ENCODE assay signal across 10 mouse cellular contexts in genomic region chr6:129215886-129216637, GRCm38 (mm10). TPM values are rescaled to one million over a fixed set of nuclear protein-coding genes. Genes with fewer than 3 reads are reported as not detected.
DNase-seq lines count a peak whose midpoint lies in the region; ATAC-seq and TF ChIP-seq lines count a peak whose summit lies in the region.
"Had no signal": no experiment of that assay in that cellular context is flagged by ENCODE, and none has a peak within 500 bp of the region (broad histone marks: within the 10 kb centered on the region; RNA-seq: fewer than 3 reads in every experiment).

No protein-coding gene starts in this region.

- no peaks in the 10 kb centered on the region for H3K27me3 ChIP-seq in kidney, adult 2 months (replicated peaks; ENCODE audit: control insufficient read depth, insufficient read depth, low read length)
- H3K27me3 ChIP-seq: neural tube, embryonic 12.5 days had no signal

- no peaks in the 10 kb centered on the region for H3K36me3 ChIP-seq in kidney, adult 2 months (ENCODE audit: control insufficient read depth, insufficient read depth, low read length)
- H3K36me3 ChIP-seq: neural tube, embryonic 12.5 days had no signal

- DNase-seq in kidney, adult 2 months: peak; percentile 67
- DNase-seq in kidney, postnatal 14 days: no peak
- peak; percentile 53 for DNase-seq in CD4-positive, CD25-positive, alpha-beta regulatory T cell, adult 2 months (ENCODE audit: low read depth, low spot score)
- peak; percentile 83 for DNase-seq in lung, postnatal 36 days
- no peak for DNase-seq in neural tube, embryonic 10.5 days (ENCODE audit: extremely low spot score, low spot score)
- no peak for DNase-seq in left cerebral cortex, postnatal 36 days (ENCODE audit: low spot score in 2 of 2)
- DNase-seq: cerebellum, adult 9-10 months; forebrain, postnatal 0 days had no signal

- 59% methylated on average over 7 of the region's 7 CpGs for WGBS in kidney, adult 2 months

- peaks cover 23% of the 10 kb centered on the region for H3K4me1 ChIP-seq in kidney, adult 2 months (ENCODE audit: control insufficient read depth, insufficient read depth, low read length)
- H3K4me1 ChIP-seq: neural tube, embryonic 12.5 days had no signal

- intact Hi-C loops in left cerebral cortex, postnatal 36 days (cut with DNase I): no loop called here

- no peak overlapping the region for H3K4me3 ChIP-seq in kidney, adult 2 months (ENCODE audit: insufficient read depth, low read depth, low read length)
- H3K4me3 ChIP-seq: neural tube, embryonic 12.5 days had no signal

- TF ChIP-seq CTCF in kidney, adult 2 months (conservative IDR thresholded peaks at IDR 0.05; ENCODE audit: insufficient read depth, insufficient read length, low read depth, low read length): no peak

- ATAC-seq in common myeloid progenitor, adult 5-6 weeks (replicated peaks; ENCODE audit: low read depth, poor library complexity, severe bottlenecking): peak; percentile 60
- ATAC-seq: forebrain, postnatal 0 days had no signal

- H3K27ac ChIP-seq in kidney, adult 2 months (ENCODE audit: insufficient read depth, low read depth, low read length): peak overlapping the region; percentile 94
- H3K27ac ChIP-seq: neural tube, embryonic 12.5 days had no signal

- TF ChIP-seq POLR2A in kidney, adult 2 months (IDR thresholded peaks at IDR 0.05; ENCODE audit: low read depth, low read length): no peak

RNA-seq across cellular contexts. Expression of gene Clec2d, which starts 35.6 kb away (rescaled TPM):
- 42.9 and 67.0 TPM in 2 replicates for polyA plus RNA-seq in kidney, adult 2 months (2012; rRNA removed)
- total RNA-seq in common myeloid progenitor, adult 5-6 weeks (2017): 153 and 168 TPM in 2 replicates
- 1 to 10 TPM; 6.4 to 8.4 TPM for total RNA-seq in left cerebral cortex, postnatal 36 days (2021)
- polyA plus RNA-seq: forebrain, postnatal 0 days; neural tube, embryonic 12.5 days had no signal

RNA-seq across cellular contexts. Expression of gene Cd69, which starts 59.2 kb away (rescaled TPM):
- polyA plus RNA-seq in kidney, adult 2 months (2012; rRNA removed): 0.11 and 0.78 TPM in 2 replicates
- 245 and 273 TPM in 2 replicates for total RNA-seq in common myeloid progenitor, adult 5-6 weeks (2017)
- not detected for total RNA-seq in left cerebral cortex, postnatal 36 days (2021)
- total RNA-seq: forebrain, postnatal 0 days had no signal
- polyA plus RNA-seq: neural tube, embryonic 12.5 days had no signal

Comparison
In these comparisons a context has a peak if more than half of its experiments do, and no peak if none do; other contexts are left out.
1. DNase-seq: peak in kidney, adult 2 months (single experiment), CD4-positive, CD25-positive, alpha-beta regulatory T cell, adult 2 months (single experiment) and lung, postnatal 36 days (single experiment); none in kidney, postnatal 14 days (single experiment), neural tube, embryonic 10.5 days (single experiment) and left cerebral cortex, postnatal 36 days (0 of 2).
2. RNA of gene Clec2d, which starts 35.6 kb away (total RNA-seq): 153 to 168 TPM in common myeloid progenitor, adult 5-6 weeks; 6.4 to 8.4 TPM in left cerebral cortex, postnatal 36 days; every median in the first group is over 10 times any median in the second.
3. RNA of gene Cd69, which starts 59.2 kb away (total RNA-seq): 245 to 273 TPM in common myeloid progenitor, adult 5-6 weeks; not detected in left cerebral cortex, postnatal 36 days; every median in the first group is over 100 times any median in the second.